Mouse (Mus musculus) midbrain, postnatal 0 days (tissue): ENCODE results near the gene Slc44a5. TPM values are rescaled to one million over a fixed set of nuclear protein-coding genes. Genes with fewer than 3 reads are reported as not detected.

Experiments used
- ATAC-seq: fragments of 200-750 bp; cut with Nextera tagmentation; 2 replicates; pipeline ENCODE4 v1.8.0; 2017; ENCODE audit warnings: moderate number of reproducible peaks, mild to moderate bottlenecking, moderate TSS enrichment, moderate library complexity; ENCODE audit not compliant: low FRiP score
- DNase-seq: peaks from one replicate; pipeline ENCODE4 v3.0.0-alpha.2; 2015; ENCODE audit warnings: low spot score
- H3K27ac ChIP-seq: fragments of 300-500 bp; sonication (generic); 2 replicates; pipeline ENCODE4 v1.5.1; 2014; ENCODE audit warnings: low read depth, mild to moderate bottlenecking, low read length, mixed read lengths
- H3K27me3 ChIP-seq: fragments of 300-500 bp; sonication (generic); 2 replicates; pipeline ENCODE4 v1.6.1; 2014; ENCODE audit warnings: low read length, control low read depth, mixed read lengths; ENCODE audit not compliant: insufficient read depth
- H3K36me3 ChIP-seq: fragments of 300-500 bp; sonication (generic); 2 replicates; pipeline ENCODE4 v1.6.1; 2014; ENCODE audit warnings: low read length, control low read depth, mixed read lengths; ENCODE audit not compliant: insufficient read depth
- H3K4me1 ChIP-seq: fragments of 300-500 bp; sonication (generic); 2 replicates; pipeline ENCODE4 v1.6.1; 2014; ENCODE audit warnings: mild to moderate bottlenecking, control low read depth, antibody characterized with exemption, low read length, mixed read lengths; ENCODE audit not compliant: insufficient read depth
- H3K4me2 ChIP-seq: fragments of 300-500 bp; sonication (generic); 2 replicates; pipeline ENCODE4 v1.6.1; 2014; ENCODE audit warnings: low read depth, mild to moderate bottlenecking, low read length, mixed read lengths; ENCODE audit not compliant: poor library complexity, severe bottlenecking
- H3K4me3 ChIP-seq: fragments of 300-500 bp; sonication (generic); 2 replicates; pipeline ENCODE4 v1.5.1; 2014; ENCODE audit warnings: low read depth, mild to moderate bottlenecking, low read length, moderate library complexity
- H3K9ac ChIP-seq: fragments of 300-500 bp; sonication (generic); replicated peaks from 2 replicates; pipeline ENCODE4 v1.6.1; 2014; ENCODE audit warnings: mild to moderate bottlenecking, low read length, moderate library complexity, mixed read lengths; ENCODE audit not compliant: poor library complexity, severe bottlenecking
- H3K9me3 ChIP-seq: fragments of 300-500 bp; sonication (generic); 2 replicates; pipeline ENCODE4 v1.6.1; 2016; ENCODE audit warnings: low read length, control low read depth
- CTCF ChIP-seq: IDR thresholded peaks from 2 replicates; pipeline ENCODE4 v1.5.1; 2016; ENCODE audit warnings: antibody characterized with exemption, mild to moderate bottlenecking
- WGBS: fragments of 180-500 bp; shearing (Covaris S2); extraction: QIAGEN DNeasy Blood & Tissue Kit; methylation state at CpG from one replicate; pipeline ENCODE4 v1.1.7; 2014; 5-methylcytosine and 5-hydroxymethylcytosine counted together
- polyA plus RNA-seq: library from polyadenylated mRNA; unstranded; fragments of >200 nt; fragmentation: Nextera tagmentation; extraction: Ambion mirVana; gene quantifications from 2 replicates; pipeline ENCODE4 v1.2.1, GENCODE M21; 2015
- total RNA-seq: library from RNA; depleted of rRNA; stranded (reverse); fragments of >200 nt; gene quantifications from 2 replicates; pipeline ENCODE4 v1.2.3, GENCODE M21; 2014

Slc44a5 gene
- total and polyA plus RNA-seq, 2 experiments from 2014 or later, result 6.3 to 27.3 TPM

GRCm38 (mm10) chr3:154292126-154292525, 318.9 kb downstream of the Slc44a5 start:
- no peaks in the 10 kb centered on the region for H3K4me1 ChIP-seq
- H3K27ac ChIP-seq, result no peak overlapping the region
- no peaks in the 10 kb centered on the region for H3K36me3 ChIP-seq
- H3K4me3 ChIP-seq, result no peak overlapping the region
- no peak overlapping the region for H3K4me2 ChIP-seq
- 67% methylated on average over 5 of the region's 5 CpGs for WGBS
- H3K9ac ChIP-seq, result no peak overlapping the region
- H3K27me3 ChIP-seq, result no peaks in the 10 kb centered on the region
- ATAC-seq (no peak), DNase-seq (no peak)
- no peak for TF ChIP-seq CTCF
- H3K9me3 ChIP-seq, result no peaks in the 10 kb centered on the region

DNA sequence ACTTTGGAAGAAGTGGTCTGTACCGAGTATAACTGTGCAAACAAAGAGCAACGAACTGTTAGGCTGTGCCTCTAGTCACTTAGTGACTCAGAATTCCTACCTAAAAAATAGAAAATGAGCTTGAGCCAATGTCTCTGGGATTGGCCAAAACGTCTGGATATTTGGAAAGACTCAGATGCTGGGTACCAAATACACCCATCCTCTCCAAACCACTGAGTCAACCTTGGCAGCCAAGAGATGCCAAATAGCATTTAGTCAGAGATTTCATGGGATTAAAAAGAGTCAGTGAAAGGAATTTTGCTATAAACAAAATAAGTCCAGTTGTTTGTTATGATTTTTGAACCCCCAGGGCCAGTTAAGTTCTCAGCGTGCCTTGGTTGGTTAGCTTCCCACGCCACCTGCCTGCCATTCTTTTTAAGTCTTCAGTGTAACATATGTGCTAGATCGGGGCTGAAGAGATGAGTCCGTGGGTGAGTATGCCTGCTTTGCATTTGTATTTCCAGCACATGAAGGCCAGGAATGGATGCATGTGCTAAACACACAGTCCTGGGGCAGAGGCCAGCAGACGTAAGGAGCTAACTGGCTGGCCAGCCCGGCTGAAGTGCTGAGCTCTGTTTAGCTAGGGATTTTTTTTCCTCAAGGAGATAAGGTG, 320.7 kb downstream of the Slc44a5 start:
- H3K27me3 ChIP-seq, result no peaks in the 10 kb centered on the region
- no peak for TF ChIP-seq CTCF
- WGBS, result 71% methylated on average over 9 of the region's 9 CpGs
- no peak overlapping the region for H3K4me3 ChIP-seq
- H3K9me3 ChIP-seq, result no peaks in the 10 kb centered on the region
- H3K27ac ChIP-seq, result no peak overlapping the region
- H3K36me3 ChIP-seq, result no peaks in the 10 kb centered on the region
- H3K4me1 ChIP-seq, result no peaks in the 10 kb centered on the region
- H3K4me2 ChIP-seq, result no peak overlapping the region
- H3K9ac ChIP-seq, result no peak overlapping the region
- no peak for ATAC-seq
- DNase-seq, result no peak

DNA sequence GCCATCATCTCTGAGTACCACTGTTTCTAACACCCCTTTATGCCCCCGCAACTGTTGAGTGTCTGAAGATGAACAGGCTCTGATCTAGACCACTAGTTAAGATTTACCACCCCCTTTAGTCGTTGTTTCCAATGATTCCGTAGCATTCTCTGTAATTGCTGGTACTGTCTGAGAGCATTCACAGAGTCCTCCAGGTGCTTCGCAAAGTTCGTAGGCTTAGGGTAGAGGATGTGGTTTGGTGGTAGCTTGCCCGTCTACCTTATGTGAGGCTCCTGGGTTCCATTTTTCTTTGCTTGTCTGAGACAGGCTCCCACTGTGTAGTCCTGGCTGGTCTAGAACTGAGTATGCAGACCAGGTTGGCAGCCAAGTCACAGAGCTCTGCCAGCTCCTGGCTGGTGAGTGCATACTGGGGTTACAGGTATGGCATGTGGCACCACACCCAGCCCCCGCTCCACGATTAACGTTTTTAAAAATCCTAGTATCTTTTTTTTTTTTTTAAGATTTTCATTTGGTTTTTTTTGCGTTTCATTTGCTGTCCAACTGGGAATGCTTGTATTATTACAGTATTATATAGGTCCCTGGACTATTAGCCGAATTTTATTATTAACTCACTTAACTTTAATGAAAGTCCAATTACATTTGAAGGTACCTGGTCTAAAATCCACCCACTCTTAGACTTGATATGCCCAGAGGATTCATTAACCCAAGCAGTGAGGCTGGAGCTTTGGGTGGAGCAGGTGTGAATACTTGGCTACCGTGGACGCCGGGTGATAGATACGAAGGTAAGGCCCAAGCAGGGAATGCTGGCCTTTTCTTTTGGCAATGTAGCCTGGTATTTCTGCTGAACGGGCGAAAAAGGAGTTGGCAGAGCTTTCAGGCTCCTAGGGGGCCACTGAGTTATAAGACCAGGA, 321.9 kb downstream of the Slc44a5 start:
- no peaks in the 10 kb centered on the region for H3K4me1 ChIP-seq
- H3K27me3 ChIP-seq, result no peaks in the 10 kb centered on the region
- no peak for TF ChIP-seq CTCF
- ATAC-seq, result no peak
- no peak overlapping the region for H3K4me2 ChIP-seq
- H3K9me3 ChIP-seq, result no peaks in the 10 kb centered on the region
- H3K9ac ChIP-seq, result no peak overlapping the region
- H3K36me3 ChIP-seq, result no peaks in the 10 kb centered on the region
- H3K27ac ChIP-seq, result no peak overlapping the region
- no peak overlapping the region for H3K4me3 ChIP-seq
- 94% methylated on average over 17 of the region's 17 CpGs for WGBS
- no peak for DNase-seq

DNA sequence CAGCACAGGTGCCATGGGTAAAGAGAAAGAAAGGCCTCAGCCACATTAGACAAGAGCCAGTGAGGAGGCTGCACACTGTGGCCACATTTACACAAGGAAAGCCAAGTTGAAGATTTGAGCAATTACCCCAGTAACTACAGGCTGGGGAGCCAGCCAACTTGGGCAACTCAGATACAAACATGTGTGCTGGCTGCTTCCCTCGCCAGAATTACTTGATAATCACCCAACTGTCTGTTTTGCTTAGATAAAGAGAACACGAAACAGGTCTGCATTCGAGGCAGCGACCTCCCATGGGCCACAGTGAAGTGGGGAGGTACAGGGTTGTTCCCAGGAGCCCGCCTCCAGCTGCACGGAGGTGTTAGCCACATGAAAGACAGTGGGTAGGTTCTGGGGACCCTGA, 324.3 kb downstream of the Slc44a5 start:
- Histone ChIP-seq H3K4me2 (no peak overlapping the region), H3K4me1 (no peaks in the 10 kb centered on the region), H3K4me3 (no peak overlapping the region), H3K27me3 (no peaks in the 10 kb centered on the region), H3K27ac (no peak overlapping the region), H3K9ac (no peak overlapping the region), H3K36me3 (no peaks in the 10 kb centered on the region), H3K9me3 (no peaks in the 10 kb centered on the region)
- no peak for TF ChIP-seq CTCF
- no peak for ATAC-seq
- 61% methylated on average over 6 of the region's 6 CpGs for WGBS
- peak; percentile 38 for DNase-seq

DNA sequence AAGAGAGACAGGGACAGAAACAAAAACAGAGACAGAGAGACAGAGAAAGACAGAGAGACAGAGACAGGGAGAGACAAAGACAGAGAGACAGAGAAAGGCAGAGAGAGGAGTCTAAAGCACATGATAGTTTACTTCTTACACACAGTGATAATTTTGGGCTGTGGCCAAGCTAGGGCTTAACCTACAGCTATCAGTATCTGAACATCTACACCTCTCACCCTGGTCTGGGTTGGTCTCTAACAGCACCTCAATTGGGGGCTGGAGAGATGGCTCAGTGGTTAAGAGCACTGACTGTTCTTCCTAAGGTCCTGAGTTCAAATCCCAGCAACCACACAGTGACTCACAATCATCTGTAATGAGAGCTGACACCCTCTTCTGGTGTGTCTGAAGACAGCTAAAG, 325.3 kb downstream of the Slc44a5 start:
- no peaks in the 10 kb centered on the region for H3K36me3 ChIP-seq
- H3K27ac ChIP-seq, result no peak overlapping the region
- DNase-seq (no peak), ATAC-seq (no peak)
- H3K9ac ChIP-seq, result no peak overlapping the region
- no peaks in the 10 kb centered on the region for H3K9me3 ChIP-seq
- TF ChIP-seq CTCF, result no peak
- no peaks in the 10 kb centered on the region for H3K27me3 ChIP-seq
- no peak overlapping the region for H3K4me3 ChIP-seq
- H3K4me2 ChIP-seq, result no peak overlapping the region
- no peaks in the 10 kb centered on the region for H3K4me1 ChIP-seq

DNA sequence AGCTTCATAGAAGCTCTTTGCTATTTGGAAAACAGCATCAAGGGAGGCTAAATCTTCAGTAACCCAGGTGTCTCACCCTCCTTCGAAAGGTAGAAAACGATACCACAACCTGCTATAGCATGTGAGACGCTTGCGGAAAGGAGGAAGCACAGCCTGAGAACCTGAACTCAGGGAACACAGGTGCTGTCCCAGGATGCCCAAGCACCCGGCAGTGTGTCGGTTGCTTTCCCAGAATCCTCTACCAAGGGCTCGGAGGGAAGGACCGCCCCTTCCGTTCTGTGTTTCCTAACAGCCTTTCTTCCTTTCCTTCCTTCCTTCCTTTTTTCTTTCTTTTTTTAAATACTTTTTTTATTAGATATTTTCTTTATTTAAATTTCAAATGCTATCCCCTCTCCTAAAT, 326.8 kb downstream of the Slc44a5 start:
- 94% methylated on average over 9 of the region's 9 CpGs for WGBS
- H3K9ac ChIP-seq, result no peak overlapping the region

More for the DNA sequence above, 326.8 kb downstream of the Slc44a5 start:
- Histone ChIP-seq H3K27ac (no peak overlapping the region), H3K9me3 (no peaks in the 10 kb centered on the region), H3K27me3 (no peaks in the 10 kb centered on the region), H3K4me2 (no peak overlapping the region), H3K4me1 (no peaks in the 10 kb centered on the region), H3K36me3 (no peaks in the 10 kb centered on the region), H3K4me3 (no peak overlapping the region)
- ATAC-seq, result no peak
- no peak for TF ChIP-seq CTCF
- no peak for DNase-seq
